Mouse (Mus musculus) stomach, postnatal 0 days (tissue): Measurements from ENCODE around the gene Slc7a7. TPM values are rescaled to one million over a fixed set of nuclear protein-coding genes. Genes with fewer than 3 reads are reported as not detected.

Experiments used
- ATAC-seq: fragments of 200-750 bp; cut with Nextera tagmentation; 2 replicates; pipeline ENCODE4 v1.8.0; 2017; ENCODE audit not compliant: low FRiP score, low TSS enrichment
- DNase-seq: peaks from one replicate; pipeline ENCODE4 v3.0.0-alpha.2; 2016; ENCODE audit warnings: low spot score
- H3K27ac ChIP-seq: fragments of 300-500 bp; sonication (generic); replicated peaks from 2 replicates; pipeline ENCODE4 v1.5.1; 2014; ENCODE audit warnings: mild to moderate bottlenecking, control low read depth
- H3K27me3 ChIP-seq: fragments of 300-500 bp; sonication (generic); 2 replicates; pipeline ENCODE4 v1.6.1; 2014; ENCODE audit warnings: low read length; ENCODE audit not compliant: control insufficient read depth, insufficient read depth
- H3K36me3 ChIP-seq: fragments of 300-500 bp; sonication (generic); 2 replicates; pipeline ENCODE4 v1.6.1; 2014; ENCODE audit warnings: low read length, mixed read lengths; ENCODE audit not compliant: control insufficient read depth, insufficient read depth
- H3K4me1 ChIP-seq: fragments of 300-500 bp; sonication (generic); replicated peaks from 2 replicates; pipeline ENCODE4 v1.6.1; 2014; ENCODE audit warnings: antibody characterized with exemption; ENCODE audit not compliant: control insufficient read depth, insufficient read depth
- H3K4me2 ChIP-seq: fragments of 300-500 bp; sonication (generic); replicated peaks from 2 replicates; pipeline ENCODE4 v1.6.1; 2014; ENCODE audit warnings: low read depth, mild to moderate bottlenecking, control low read depth, moderate library complexity
- H3K4me3 ChIP-seq: fragments of 300-500 bp; sonication (generic); 2 replicates; pipeline ENCODE4 v1.5.1; 2014; ENCODE audit warnings: low read depth, low read length, control low read depth
- H3K9ac ChIP-seq: fragments of 300-500 bp; sonication (generic); 2 replicates; pipeline ENCODE4 v1.6.1; 2014; ENCODE audit warnings: mild to moderate bottlenecking, low read length, control low read depth, mixed read lengths
- H3K9me3 ChIP-seq: fragments of 300-500 bp; sonication (generic); 2 replicates; pipeline ENCODE4 v1.6.1; 2016; ENCODE audit warnings: low read length; ENCODE audit not compliant: control insufficient read depth
- CTCF ChIP-seq: IDR thresholded peaks from 2 replicates; pipeline ENCODE4 v1.5.1; 2016; ENCODE audit warnings: antibody characterized with exemption, low read depth, mild to moderate bottlenecking, moderate library complexity
- EP300 ChIP-seq: optimal IDR thresholded peaks from 2 replicates; pipeline ENCODE3; 2016; ENCODE audit warnings: antibody characterized with exemption
- WGBS: fragments of 180-500 bp; shearing (Covaris S2); extraction: QIAGEN DNeasy Blood & Tissue Kit; methylation state at CpG from one replicate; pipeline ENCODE4 v1.1.7; 2014; 5-methylcytosine and 5-hydroxymethylcytosine counted together
- polyA plus RNA-seq: library from polyadenylated mRNA; unstranded; fragments of >200 nt; fragmentation: Nextera tagmentation; extraction: Ambion mirVana; gene quantifications from 2 replicates; pipeline ENCODE4 v1.2.1, GENCODE M21; 2015

Gene Slc7a7
- polyA plus RNA-seq, 1 experiment from 2014 or later: 9.5 TPM

- ATAC-seq: no peak
- no peak overlapping the region for H3K9ac ChIP-seq
- no peaks in the 10 kb centered on the region for H3K36me3 ChIP-seq
- no peaks in the 10 kb centered on the region for H3K9me3 ChIP-seq
- no peak overlapping the region for H3K4me2 ChIP-seq
- no peaks in the 10 kb centered on the region for H3K4me1 ChIP-seq
- TF ChIP-seq CTCF (no peak), EP300 (no peak)
- H3K27me3 ChIP-seq: no peaks in the 10 kb centered on the region
- 86% methylated on average over 14 of the region's 14 CpGs for WGBS
- no peak overlapping the region for H3K4me3 ChIP-seq
- no peak overlapping the region for H3K27ac ChIP-seq
- DNase-seq: no peak
Measured at GRCm38 (mm10) chr14:54457907-54458569, 40.5 kb upstream of the Slc7a7 start.

- no peak overlapping the region for H3K4me2 ChIP-seq
- peak; percentile 51; the same call in 1 of the 2 replicates for ATAC-seq
- no peaks in the 10 kb centered on the region for H3K4me1 ChIP-seq
- WGBS: 58% methylated on average over 11 of the region's 11 CpGs
- TF ChIP-seq EP300: no peak
- no peak for TF ChIP-seq CTCF
- no peaks in the 10 kb centered on the region for H3K9me3 ChIP-seq
- no peaks in the 10 kb centered on the region for H3K36me3 ChIP-seq
- no peak for DNase-seq
- no peak overlapping the region for H3K4me3 ChIP-seq
- H3K27ac ChIP-seq: no peak overlapping the region
- no peaks in the 10 kb centered on the region for H3K27me3 ChIP-seq
- H3K9ac ChIP-seq: no peak overlapping the region
Measured at GRCm38 (mm10) chr14:54454669-54455528, 37.3 kb upstream of the Slc7a7 start.

- Histone ChIP-seq H3K27me3 (no peaks in the 10 kb centered on the region), H3K4me1 (no peaks in the 10 kb centered on the region), H3K9me3 (no peaks in the 10 kb centered on the region), H3K4me3 (no peak overlapping the region), H3K36me3 (no peaks in the 10 kb centered on the region), H3K27ac (no peak overlapping the region), H3K9ac (no peak overlapping the region), H3K4me2 (no peak overlapping the region)
- ATAC-seq (no peak), DNase-seq (no peak)
- TF ChIP-seq CTCF: no peak
- TF ChIP-seq EP300: no peak
- WGBS: 62% methylated on average over 9 of the region's 9 CpGs
Measured at GRCm38 (mm10) chr14:54453566-54453965, 36.0 kb upstream of the Slc7a7 start.

GRCm38 (mm10) chr14:54445476-54445875, 27.9 kb upstream of the Slc7a7 start:
- 0 out of 2 replicates have a peak overlapping the region, but pooled peaks have one; percentile 40 for H3K27ac ChIP-seq
- H3K4me1 ChIP-seq: no peaks in the 10 kb centered on the region
- ATAC-seq: no peak; the same call in 1 of the 2 replicates
- no peak overlapping the region for H3K4me2 ChIP-seq
- DNase-seq: no peak
- TF ChIP-seq EP300: no peak
- TF ChIP-seq CTCF: no peak
- peaks cover 5% of the 10 kb centered on the region; the same call in 1 of the 2 replicates for H3K36me3 ChIP-seq
- peak overlapping the region; percentile 23; the same call in 1 of the 2 replicates for H3K9ac ChIP-seq
- H3K27me3 ChIP-seq: no peaks in the 10 kb centered on the region
- no peaks in the 10 kb centered on the region for H3K9me3 ChIP-seq
- H3K4me3 ChIP-seq: no peak overlapping the region
- 34% methylated on average over 3 of the region's 3 CpGs for WGBS

- Histone ChIP-seq H3K27me3 (no peaks in the 10 kb centered on the region), H3K27ac (peak overlapping the region; percentile 88), H3K9ac (no peak overlapping the region), H3K9me3 (no peaks in the 10 kb centered on the region), H3K4me1 (no peaks in the 10 kb centered on the region), H3K4me3 (no peak overlapping the region), H3K4me2 (no peak overlapping the region), H3K36me3 (peaks cover 20% of the 10 kb centered on the region)
- ATAC-seq (peak; percentile 52; the same call in 1 of the 2 replicates), DNase-seq (no peak)
- WGBS: 58% methylated on average over 15 of the region's 15 CpGs
- TF ChIP-seq EP300: no peak
- TF ChIP-seq CTCF: no peak
Measured at GRCm38 (mm10) chr14:54443712-54444618, 26.4 kb upstream of the Slc7a7 start.
